Mouse (Mus musculus) lung, embryonic 15.5 days (tissue): ENCODE measurements around the gene Chchd10. TPM values are rescaled to one million over a fixed set of nuclear protein-coding genes. Genes with fewer than 3 reads are reported as not detected.

ENCODE experiments used
- ATAC-seq: fragments of 200-750 bp; cut with Nextera tagmentation; 2 replicates; pipeline ENCODE4 v1.8.0; 2017; ENCODE audit warnings: moderate number of reproducible peaks, borderline replicate concordance; ENCODE audit not compliant: low FRiP score, low TSS enrichment; ENCODE audit errors: extremely low read depth
- H3K27ac ChIP-seq: fragments of 300-500 bp; sonication (generic); 2 replicates; pipeline ENCODE4 v1.5.1; 2015; ENCODE audit warnings: moderate library complexity, mild to moderate bottlenecking, inconsistent platforms
- H3K27me3 ChIP-seq: fragments of 300-500 bp; sonication (generic); 2 replicates; pipeline ENCODE4 v1.6.1; 2015; ENCODE audit warnings: inconsistent platforms
- H3K36me3 ChIP-seq: fragments of 300-500 bp; sonication (generic); 2 replicates; pipeline ENCODE4 v1.6.1; 2015; ENCODE audit warnings: inconsistent platforms
- H3K4me1 ChIP-seq: fragments of 300-500 bp; sonication (generic); 2 replicates; pipeline ENCODE4 v1.6.1; 2015; ENCODE audit warnings: inconsistent platforms
- H3K4me2 ChIP-seq: fragments of 300-500 bp; sonication (generic); 2 replicates; pipeline ENCODE4 v1.6.1; 2015; ENCODE audit warnings: inconsistent platforms, mild to moderate bottlenecking, moderate library complexity
- H3K4me3 ChIP-seq: fragments of 300-500 bp; sonication (generic); 2 replicates; pipeline ENCODE4 v1.5.1; 2015; ENCODE audit warnings: mild to moderate bottlenecking, inconsistent platforms
- H3K9ac ChIP-seq: fragments of 300-500 bp; sonication (generic); 2 replicates; pipeline ENCODE4 v1.6.1; 2015; ENCODE audit warnings: inconsistent platforms
- H3K9me3 ChIP-seq: fragments of 300-500 bp; sonication (generic); 2 replicates; pipeline ENCODE4 v1.6.1; 2016; ENCODE audit warnings: inconsistent platforms
- WGBS: fragments of 180-500 bp; shearing (Covaris S2); methylation state at CpG from one replicate; pipeline ENCODE4 v1.1.7; 2015; 5-methylcytosine and 5-hydroxymethylcytosine counted together
- polyA plus RNA-seq: library from polyadenylated mRNA; unstranded; fragments of >200 nt; fragmentation: Nextera tagmentation; extraction: Ambion mirVana; gene quantifications from 2 replicates; pipeline ENCODE4 v1.2.1, GENCODE M21; 2015

Gene Chchd10
- polyA plus RNA-seq, 1 experiment from 2014 or later: 55.3 TPM

DNA sequence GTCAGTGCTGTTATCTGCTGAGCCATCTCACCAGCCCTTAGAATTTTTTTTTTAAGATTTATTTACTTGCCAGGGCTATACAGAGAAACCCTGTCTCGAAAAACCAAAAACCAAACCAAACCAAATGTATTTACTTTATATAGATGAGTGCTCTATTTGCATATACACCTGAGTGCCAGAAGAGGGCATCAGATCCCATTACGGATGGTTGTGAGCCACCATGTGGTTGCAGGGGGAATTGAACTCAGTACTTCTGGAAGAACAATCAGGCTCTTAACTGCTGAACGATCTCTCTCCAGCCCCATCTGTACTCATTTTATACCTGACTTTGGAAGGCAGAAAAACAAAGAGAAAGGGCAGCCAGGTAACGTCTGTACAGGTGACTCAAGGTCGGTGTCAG lies 42.3 kb downstream of the Chchd10 start:
- Histone ChIP-seq H3K4me1 (peaks cover 6% of the 10 kb centered on the region; the same call in 1 of the 2 replicates), H3K27me3 (no peaks in the 10 kb centered on the region), H3K27ac (no peak overlapping the region), H3K9me3 (no peaks in the 10 kb centered on the region), H3K9ac (no peak overlapping the region), H3K4me2 (no peak overlapping the region), H3K36me3 (no peaks in the 10 kb centered on the region), H3K4me3 (no peak overlapping the region)
- ATAC-seq: no peak
- whole genome bisulfite sequencing: 57% methylated on average over 5 of the region's 5 CpGs

DNA sequence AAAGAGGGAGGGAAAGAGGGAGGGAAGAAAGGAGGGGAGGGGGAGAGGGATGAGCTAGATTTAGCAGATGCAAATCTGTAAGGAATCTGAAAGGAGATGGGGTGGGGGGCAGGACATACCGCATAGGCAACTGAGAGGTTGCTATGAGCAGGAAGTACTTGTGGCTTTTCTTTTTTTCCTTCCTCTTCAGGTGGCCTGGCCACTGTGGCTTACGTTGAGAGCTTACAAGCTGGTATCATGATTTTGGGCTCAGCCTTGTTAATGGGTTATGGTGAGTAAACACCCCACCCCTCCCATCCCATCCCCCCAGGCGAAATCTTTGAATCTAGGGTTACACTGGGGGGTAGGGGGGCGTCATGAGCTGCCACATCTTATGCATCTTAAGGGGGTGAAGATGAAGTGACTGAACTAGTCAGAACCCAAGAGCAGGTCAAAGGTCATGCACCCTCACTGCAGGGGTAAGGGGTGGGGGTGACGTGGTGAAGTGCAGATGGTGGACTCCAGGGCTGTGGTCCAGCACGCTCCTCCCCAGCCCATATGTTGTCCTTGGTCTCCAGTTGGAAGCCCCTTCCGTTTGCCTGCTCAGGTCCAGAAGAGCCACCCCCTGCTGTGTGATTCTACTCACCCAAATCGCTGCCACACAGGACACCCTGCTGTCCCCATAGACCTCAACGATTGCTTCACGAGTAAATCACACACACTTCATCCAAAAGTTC lies 45.3 kb downstream of the Chchd10 start:
- H3K27me3 ChIP-seq: no peaks in the 10 kb centered on the region
- peak; percentile 65 for ATAC-seq
- H3K4me3 ChIP-seq: no peak overlapping the region
- H3K36me3 ChIP-seq: no peaks in the 10 kb centered on the region
- no peak overlapping the region for H3K27ac ChIP-seq
- H3K4me1 ChIP-seq: peaks cover 6% of the 10 kb centered on the region; the same call in 1 of the 2 replicates
- H3K4me2 ChIP-seq: no peak overlapping the region
- 28% methylated on average over 10 of the region's 10 CpGs for WGBS
- H3K9me3 ChIP-seq: no peaks in the 10 kb centered on the region
- H3K9ac ChIP-seq: no peak overlapping the region

DNA sequence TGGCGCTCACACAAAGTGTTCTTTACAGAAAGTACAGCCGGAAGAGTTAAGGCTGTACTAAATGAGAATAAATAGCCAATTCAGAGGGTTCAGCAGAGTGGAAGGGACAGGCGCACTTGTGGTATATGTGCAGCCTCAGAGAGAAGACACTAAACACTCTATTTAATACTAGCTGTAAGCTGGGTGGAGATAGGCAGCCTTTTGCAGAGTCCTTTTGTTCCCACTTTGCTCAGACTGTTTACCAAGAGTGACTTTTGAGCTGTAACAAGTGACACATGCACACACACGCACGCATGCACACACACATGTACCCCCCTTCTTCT lies 45.9 kb downstream of the Chchd10 start:
- no peak for ATAC-seq
- no peaks in the 10 kb centered on the region for H3K9me3 ChIP-seq
- no peaks in the 10 kb centered on the region for H3K27me3 ChIP-seq
- H3K4me3 ChIP-seq: no peak overlapping the region
- H3K4me1 ChIP-seq: peaks cover 6% of the 10 kb centered on the region; the same call in 1 of the 2 replicates
- no peak overlapping the region for H3K4me2 ChIP-seq
- WGBS: 71% methylated on average over 5 of the region's 5 CpGs
- H3K9ac ChIP-seq: no peak overlapping the region
- no peak overlapping the region for H3K27ac ChIP-seq
- no peaks in the 10 kb centered on the region for H3K36me3 ChIP-seq

DNA sequence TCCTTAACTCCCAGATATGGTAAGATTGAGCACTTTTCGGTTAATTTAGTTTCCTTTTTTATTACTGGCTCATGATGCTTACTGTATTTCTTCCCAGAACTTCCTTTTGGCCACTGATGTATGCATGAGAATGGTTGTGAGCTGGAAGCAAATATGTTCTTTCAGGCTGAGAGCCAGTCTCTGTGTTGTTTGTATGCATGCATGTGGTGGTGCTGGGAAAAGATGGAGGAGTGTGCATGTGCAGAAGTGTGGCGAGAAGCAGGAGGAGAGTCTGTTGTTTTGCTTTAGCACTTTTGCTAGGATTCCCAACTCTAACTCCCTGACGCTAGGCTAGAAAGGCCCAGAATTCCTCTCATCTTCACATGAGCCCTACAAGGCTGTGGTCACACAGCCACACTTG lies 46.5 kb downstream of the Chchd10 start:
- H3K4me2 ChIP-seq: no peak overlapping the region
- H3K9me3 ChIP-seq: no peaks in the 10 kb centered on the region
- peaks cover 6% of the 10 kb centered on the region; the same call in 1 of the 2 replicates for H3K4me1 ChIP-seq
- H3K9ac ChIP-seq: no peak overlapping the region
- no peak for ATAC-seq
- no peak overlapping the region for H3K4me3 ChIP-seq
- 78% methylated on average over 3 of the region's 3 CpGs for WGBS
- no peaks in the 10 kb centered on the region for H3K36me3 ChIP-seq
- H3K27ac ChIP-seq: no peak overlapping the region
- no peaks in the 10 kb centered on the region for H3K27me3 ChIP-seq

Other genes with a start within 250 kb of the Chchd10 start
- gene Cabin1, start 168.8 kb upstream of the Chchd10 start, polyA plus RNA-seq: 30.7 and 38.7 TPM in 2 replicates
- 62.2 and 79.4 TPM in 2 replicates for gene Ddt, start 159.7 kb upstream of the Chchd10 start, polyA plus RNA-seq
- not detected in 2 replicates for gene Gm20441, start 152.2 kb upstream of the Chchd10 start, polyA plus RNA-seq
- 27.7 and 27.8 TPM in 2 replicates for gene Gstt3, start 151.7 kb upstream of the Chchd10 start, polyA plus RNA-seq
- 31.7 and 31.9 TPM in 2 replicates for gene Gstt1, start 134.5 kb upstream of the Chchd10 start, polyA plus RNA-seq
- gene Gstt4, start 110.6 kb upstream of the Chchd10 start, polyA plus RNA-seq: not detected in 2 replicates
- gene Gstt2, start 95.7 kb upstream of the Chchd10 start, polyA plus RNA-seq: 37.3 and 39.1 TPM in 2 replicates
- gene Mif, start 72.9 kb upstream of the Chchd10 start, polyA plus RNA-seq: 1,625 and 1,841 TPM in 2 replicates
- 1.8 and 2.5 TPM in 2 replicates for gene Derl3, start 39.7 kb upstream of the Chchd10 start, polyA plus RNA-seq
- 205 and 213 TPM in 2 replicates for gene Smarcb1, start 11.5 kb upstream of the Chchd10 start, polyA plus RNA-seq
- gene Mmp11, start 3.4 kb downstream of the Chchd10 start, polyA plus RNA-seq: 75.9 and 83.4 TPM in 2 replicates
- 0.42 and 0.59 TPM in 2 replicates for gene Gm867, start 7.5 kb downstream of the Chchd10 start, polyA plus RNA-seq
- 0.55 and 0.95 TPM in 2 replicates for gene Vpreb3, start 9.9 kb downstream of the Chchd10 start, polyA plus RNA-seq
- 0.05 TPM in 1 of 2 replicates, not detected in the other for gene Gm5134, start 21.4 kb downstream of the Chchd10 start, polyA plus RNA-seq
- gene Zfp280b, start 99.5 kb downstream of the Chchd10 start, polyA plus RNA-seq: 20.8 and 22.0 TPM in 2 replicates
- not detected in 2 replicates for gene Slc5a4b, start 177.8 kb downstream of the Chchd10 start, polyA plus RNA-seq
- not detected in 2 replicates for gene Slc5a4a, start 214.3 kb downstream of the Chchd10 start, polyA plus RNA-seq